Mouse (Mus musculus) ovary, adult 10 weeks (tissue): Measurements from ENCODE around the gene Pira2. TPM values are rescaled to one million over a fixed set of nuclear protein-coding genes. Genes with fewer than 3 reads are reported as not detected.

Source experiments
- polyA plus RNA-seq: library from polyadenylated mRNA; stranded (reverse); fragments of 350-450 nt; fragmentation: Illumina TruSeq; extraction: RNeasy Lipid Tissue Mini Kit (QIAGEN cat#74804); gene quantifications from one replicate; pipeline ENCODE4 v1.2.3, GENCODE M21; 2014

Pira2 gene
- 1.5 TPM for polyA plus RNA-seq

DNA sequence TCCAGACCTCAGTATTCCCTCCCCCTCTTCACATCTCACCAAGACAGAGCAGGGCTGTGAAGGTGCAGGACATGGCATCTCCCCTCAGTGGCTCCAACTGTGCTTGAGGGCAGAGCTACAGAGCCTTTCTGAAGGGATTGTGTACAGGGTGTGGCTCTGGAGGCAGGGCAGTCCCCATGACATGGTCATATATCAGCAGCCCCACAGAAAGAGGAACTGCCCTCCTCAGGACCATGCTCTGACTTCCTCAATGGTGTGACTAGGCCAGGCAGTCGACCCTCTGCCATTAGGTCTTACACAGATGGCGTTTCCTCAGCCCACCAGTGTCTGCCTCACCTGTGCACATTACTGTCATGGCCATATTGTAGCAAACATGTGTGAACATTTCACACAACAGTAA is at the start of gene Pira2:
Gene Pira2, minus strand, starts transcription at position 101 of the 400 bp plus-strand sequence.

GRCm38 (mm10) chr7:3825599-3825998 is 19.3 kb downstream of the Pira2 start, which contains the start of gene Gm15448:
TSS of gene Gm15448 (minus strand) at chr7:3825687.

Other genes starting within 250 kb of the Pira2 start
- gene Oscar, start 228.9 kb downstream of the Pira2 start, polyA plus RNA-seq = 0.26 TPM
- gene Ndufa3, start 227.7 kb downstream of the Pira2 start, polyA plus RNA-seq = 10.4 TPM
- gene Tfpt, start 215.1 kb downstream of the Pira2 start, polyA plus RNA-seq = 1.0 TPM
- 21.1 TPM for gene Prpf31, start 215.1 kb downstream of the Pira2 start, polyA plus RNA-seq
- gene Cnot3, start 199.8 kb downstream of the Pira2 start, polyA plus RNA-seq = 19.9 TPM
- 5.0 TPM for gene Leng1, start 179.2 kb downstream of the Pira2 start, polyA plus RNA-seq
- 11.3 TPM for gene Tmc4, start 167.5 kb downstream of the Pira2 start, polyA plus RNA-seq
- gene Tsen34, start 152.2 kb downstream of the Pira2 start, polyA plus RNA-seq = 13.3 TPM
- gene Mboat7, start 151.5 kb downstream of the Pira2 start, polyA plus RNA-seq = 56.0 TPM
- gene Rps9, start 141.1 kb downstream of the Pira2 start, polyA plus RNA-seq = 11.4 TPM
- gene Pirb, start 124.7 kb downstream of the Pira2 start, polyA plus RNA-seq = 5.2 TPM
- gene Gm15448, start 19.4 kb downstream of the Pira2 start, polyA plus RNA-seq = not detected
- gene Gm14548, start 53.1 kb upstream of the Pira2 start, polyA plus RNA-seq = 0.23 TPM
- gene Lilra6, start 70.5 kb upstream of the Pira2 start, polyA plus RNA-seq = not detected
- gene Lair1, start 218.2 kb upstream of the Pira2 start, polyA plus RNA-seq = 9.1 TPM